Mouse (Mus musculus): ENCODE data around the gene Ikzf5.

DNA sequence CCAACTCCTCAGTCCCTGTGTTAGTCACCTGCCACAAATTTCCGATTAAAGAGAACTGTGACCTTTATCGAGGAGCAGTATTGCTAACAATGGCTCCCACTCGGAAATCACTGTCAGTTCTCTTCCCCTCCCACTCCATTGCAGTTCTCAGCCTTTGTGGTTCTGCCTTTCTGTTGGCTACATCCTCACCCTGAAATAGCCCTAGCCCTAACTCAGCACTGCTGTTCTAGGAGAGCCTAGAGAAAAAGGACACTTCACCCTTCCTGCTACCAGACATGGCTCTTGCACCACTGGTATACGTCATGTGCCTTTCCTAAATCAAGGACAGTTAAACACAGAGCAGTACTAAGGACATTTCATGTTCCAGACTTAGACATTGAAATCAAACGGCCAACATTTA is 17.0 kb upstream of the Ikzf5 start:
- TF ChIP-seq CTCF (IDR thresholded peaks at IDR 0.05; ENCODE audit: extremely low read depth, insufficient read depth, low read length) (no peak), POLR2A (IDR thresholded peaks at IDR 0.05; ENCODE audit: extremely low read depth, insufficient read depth, low read length) (no peak)
